Mouse (Mus musculus): ENCODE measurements around the gene Hemk1.

Hemk1 gene

GRCm38 (mm10) chr9:107347586-107348183 is 9.5 kb upstream of the Hemk1 start:
- in situ Hi-C loops (cut with MboI; ENCODE audit: unreplicated experiment in 2 of 2), result loop anchor here in 1 of 2 experiments (25.0 kb wide), 1 partner anchor 990 kb away; the partner anchor contains the start of genes Gpx1 and Usp4

GRCm38 (mm10) chr9:107346081-107346480 is 7.9 kb upstream of the Hemk1 start:
- in situ Hi-C loops (cut with MboI; ENCODE audit: unreplicated experiment in 2 of 2), result loop anchor here in 1 of 2 experiments (25.0 kb wide), 1 partner anchor 991 kb away; the partner anchor contains the start of genes Gpx1 and Usp4

- in situ Hi-C loops (cut with MboI; ENCODE audit: unreplicated experiment in 2 of 2), result loop anchor here in 1 of 2 experiments (25.0 kb wide), 1 partner anchor 993 kb away; the partner anchor contains the start of genes Gpx1 and Usp4
Measured at GRCm38 (mm10) chr9:107344027-107344426, 5.9 kb upstream of the Hemk1 start.

- in situ Hi-C loops (cut with MboI; ENCODE audit: unreplicated experiment in 2 of 2), result loop anchor here in 1 of 2 experiments (25.0 kb wide), 1 partner anchor 994 kb away; the partner anchor contains the start of genes Gpx1 and Usp4
Measured at GRCm38 (mm10) chr9:107343146-107343943, 5.2 kb upstream of the Hemk1 start.

- in situ Hi-C loops (cut with MboI; ENCODE audit: unreplicated experiment in 2 of 2), result loop anchor here in 1 of 2 experiments (25.0 kb wide), 1 partner anchor 995 kb away; the partner anchor contains the start of genes Gpx1 and Usp4
Measured at GRCm38 (mm10) chr9:107342201-107342709, 4.1 kb upstream of the Hemk1 start.

GRCm38 (mm10) chr9:107340911-107341645 is 2.9 kb upstream of the Hemk1 start:
- in situ Hi-C loops (cut with MboI; ENCODE audit: unreplicated experiment in 2 of 2), result loop anchor here in 1 of 2 experiments (25.0 kb wide), 1 partner anchor 996 kb away; the partner anchor contains the start of genes Gpx1 and Usp4

GRCm38 (mm10) chr9:107340267-107340859 is 2.2 kb upstream of the Hemk1 start, which contains the start of gene 6430571L13Rik:
TSS of gene 6430571L13Rik (plus strand) at chr9:107340602.
- in situ Hi-C loops (cut with MboI; ENCODE audit: unreplicated experiment in 2 of 2), result loop anchor here in 1 of 2 experiments (25.0 kb wide), 1 partner anchor 997 kb away; the partner anchor contains the start of genes Gpx1 and Usp4

- in situ Hi-C loops (cut with MboI; ENCODE audit: unreplicated experiment in 2 of 2), result loop anchor here in 1 of 2 experiments (5.0 to 25.0 kb wide), 3 partner anchors 39 to 1001 kb away; partner anchors contain the start of genes Cish, Gpx1, Manf and Usp4
Measured at GRCm38 (mm10) chr9:107336386-107336785, 1.8 kb downstream of the Hemk1 start.

- in situ Hi-C loops (cut with MboI; ENCODE audit: unreplicated experiment in 2 of 2), result loop anchor here in 1 of 2 experiments (5.0 to 25.0 kb wide), 3 partner anchors 39 to 1001 kb away; partner anchors contain the start of genes Cish, Gpx1, Manf and Usp4
Measured at GRCm38 (mm10) chr9:107335909-107336308, 2.2 kb downstream of the Hemk1 start.

- in situ Hi-C loops (cut with MboI; ENCODE audit: unreplicated experiment in 2 of 2), result loop anchor here in 1 of 2 experiments (5.0 to 25.0 kb wide), 3 partner anchors 38 to 1002 kb away; partner anchors contain the start of genes Cish, Gpx1, Manf and Usp4
Measured at GRCm38 (mm10) chr9:107335046-107335445, 3.1 kb downstream of the Hemk1 start.

GRCm38 (mm10) chr9:107334356-107334755 is 3.8 kb downstream of the Hemk1 start:
- in situ Hi-C loops (cut with MboI; ENCODE audit: unreplicated experiment in 2 of 2), result loop anchor here (5.0 to 25.0 kb wide), 4 partner anchors 37 to 1003 kb away; partner anchors contain the start of genes Cish (in 1 of the 2), Gpx1 (in 1 of the 2), Manf (in 1 of the 2) and Usp4 (in 1 of the 2)

GRCm38 (mm10) chr9:107333686-107334085 is 4.5 kb downstream of the Hemk1 start:
- in situ Hi-C loops (cut with MboI; ENCODE audit: unreplicated experiment in 2 of 2), result loop anchor here (5.0 to 25.0 kb wide), 4 partner anchors 36 to 1004 kb away; partner anchors contain the start of genes Cish (in 1 of the 2), Gpx1 (in 1 of the 2), Manf (in 1 of the 2) and Usp4 (in 1 of the 2)

GRCm38 (mm10) chr9:107330791-107331190 is 7.4 kb downstream of the Hemk1 start:
- in situ Hi-C loops (cut with MboI; ENCODE audit: unreplicated experiment in 2 of 2), result loop anchor here (5.0 to 25.0 kb wide), 4 partner anchors 33 to 1007 kb away; partner anchors contain the start of genes Cish (in 1 of the 2), Gpx1 (in 1 of the 2), Manf (in 1 of the 2) and Usp4 (in 1 of the 2)

- in situ Hi-C loops (cut with MboI; ENCODE audit: unreplicated experiment in 2 of 2), result loop anchor here in 1 of 2 experiments (25.0 kb wide), 1 partner anchor 1009 kb away; the partner anchor contains the start of genes Gpx1 and Usp4
Measured at GRCm38 (mm10) chr9:107327879-107328620, 10.1 kb downstream of the Hemk1 start.

GRCm38 (mm10) chr9:107325904-107326303 is 12.2 kb downstream of the Hemk1 start:
- in situ Hi-C loops (cut with MboI; ENCODE audit: unreplicated experiment in 2 of 2), result loop anchor here in 1 of 2 experiments (25.0 kb wide), 1 partner anchor 1011 kb away; the partner anchor contains the start of genes Gpx1 and Usp4

GRCm38 (mm10) chr9:107324799-107325561 is 13.2 kb downstream of the Hemk1 start:
- in situ Hi-C loops (cut with MboI; ENCODE audit: unreplicated experiment in 2 of 2), result loop anchor here (25.0 kb wide), 2 partner anchors 1012 to 1113 kb away; partner anchors contain the start of genes Gpx1 (in 1 of the 2), Tlr9 (in 1 of the 2), Twf2 (in 1 of the 2) and Usp4 (in 1 of the 2)

- in situ Hi-C loops (cut with MboI; ENCODE audit: unreplicated experiment in 2 of 2), result loop anchor here in 1 of 2 experiments (25.0 kb wide), 1 partner anchor 1111 kb away; the partner anchor contains the start of genes Tlr9 and Twf2
Measured at GRCm38 (mm10) chr9:107323558-107323957, 14.6 kb downstream of the Hemk1 start.

Data from v-Abl transformed pro-B cells (cell line).